Mouse (Mus musculus) limb, embryonic 14.5 days (tissue): ENCODE data around the gene Mmab. TPM values are rescaled to one million over a fixed set of nuclear protein-coding genes. Genes with fewer than 3 reads are reported as not detected.

Experiments
- ATAC-seq: fragments of 200-750 bp; cut with Nextera tagmentation; 2 replicates; pipeline ENCODE4 v1.8.0; 2017; ENCODE audit warnings: low read depth, moderate number of reproducible peaks, moderate TSS enrichment; ENCODE audit not compliant: low FRiP score
- DNase-seq: peaks from one replicate; pipeline ENCODE4 v3.0.0-alpha.2; 2015; ENCODE audit warnings: low spot score
- H3K27ac ChIP-seq: fragments of 300-500 bp; sonication (generic); replicated peaks from 2 replicates; pipeline ENCODE4 v1.5.1; 2014; ENCODE audit warnings: low read depth, mild to moderate bottlenecking, low read length, moderate library complexity, mixed read lengths
- H3K27me3 ChIP-seq: fragments of 300-500 bp; sonication (generic); 2 replicates; pipeline ENCODE4 v1.6.1; 2014; ENCODE audit warnings: low read length, mixed read lengths; ENCODE audit not compliant: control insufficient read depth, insufficient read depth
- H3K36me3 ChIP-seq: fragments of 300-500 bp; sonication (generic); 2 replicates; pipeline ENCODE4 v1.6.1; 2014; ENCODE audit warnings: mild to moderate bottlenecking, low read length, moderate library complexity, mixed read lengths; ENCODE audit not compliant: control insufficient read depth, insufficient read depth
- H3K4me1 ChIP-seq: fragments of 300-500 bp; sonication (generic); 2 replicates; pipeline ENCODE4 v1.6.1; 2014; ENCODE audit warnings: antibody characterized with exemption, low read length, mixed read lengths; ENCODE audit not compliant: control insufficient read depth, insufficient read depth
- H3K4me2 ChIP-seq: fragments of 300-500 bp; sonication (generic); replicated peaks from 2 replicates; pipeline ENCODE4 v1.6.1; 2014; ENCODE audit warnings: low read depth, mild to moderate bottlenecking, low read length, moderate library complexity; ENCODE audit not compliant: severe bottlenecking
- H3K4me3 ChIP-seq: fragments of 300-500 bp; sonication (generic); replicated peaks from 2 replicates; pipeline ENCODE4 v1.5.1; 2014; ENCODE audit warnings: low read length
- H3K9ac ChIP-seq: fragments of 300-500 bp; sonication (generic); 2 replicates; pipeline ENCODE4 v1.6.1; 2014; ENCODE audit warnings: mild to moderate bottlenecking, low read depth, low read length, moderate library complexity; ENCODE audit not compliant: severe bottlenecking
- H3K9me3 ChIP-seq: fragments of 300-500 bp; sonication (generic); 2 replicates; pipeline ENCODE4 v1.6.1; 2016; ENCODE audit warnings: low read length; ENCODE audit not compliant: control insufficient read depth
- POLR2A ChIP-seq: fragments of 200-500 bp; IDR thresholded peaks from 2 replicates; pipeline ENCODE4 v1.8.0; 2012; ENCODE audit warnings: inconsistent platforms, mild to moderate bottlenecking, moderate library complexity, borderline replicate concordance; ENCODE audit not compliant: insufficient read depth, insufficient read length; ENCODE audit errors: extremely low read depth
- WGBS: fragments of 180-500 bp; shearing (Covaris S2); extraction: QIAGEN DNeasy Blood & Tissue Kit; methylation state at CpG from one replicate; pipeline ENCODE4 v1.1.7; 2014; 5-methylcytosine and 5-hydroxymethylcytosine counted together
- polyA plus RNA-seq, 2 experiments: library from polyadenylated mRNA; depleted of rRNA in 1 of 2; stranded (reverse) in 1 of 2; unstranded in 1 of 2; fragments of >200 nt; fragmentation: Nextera tagmentation in 1 of 2; extraction: Ambion mirVana in 1 of 2; gene quantifications; 2 replicates each; pipeline versions ENCODE4 v1.2.1 to v1.2.3; 2012 to 2014

Gene Mmab
- polyA plus RNA-seq, 2 experiments = 29.4 to 41.3 TPM

GRCm38 (mm10) chr5:114429781-114430180 is 14.1 kb downstream of the Mmab start:
- Histone ChIP-seq H3K27me3 (no peaks in the 10 kb centered on the region), H3K36me3 (peaks cover 8% of the 10 kb centered on the region), H3K4me2 (no peak overlapping the region), H3K9ac (no peak overlapping the region), H3K9me3 (no peaks in the 10 kb centered on the region), H3K4me3 (no peak overlapping the region), H3K4me1 (no peaks in the 10 kb centered on the region), H3K27ac (no peak overlapping the region)
- no peak for TF ChIP-seq POLR2A
- ATAC-seq (no peak), DNase-seq (no peak)
- WGBS = 88% methylated on average over 7 of the region's 7 CpGs

- H3K4me3 ChIP-seq = no peak overlapping the region
- peaks cover 3% of the 10 kb centered on the region; the same call in 1 of the 2 replicates for H3K36me3 ChIP-seq
- WGBS = 44% methylated on average over 18 of the region's 18 CpGs
- peak overlapping the region; percentile 21; the same call in 1 of the 2 replicates for H3K9ac ChIP-seq
- ATAC-seq = no peak
- H3K27ac ChIP-seq = no peak overlapping the region
- H3K4me1 ChIP-seq = no peaks in the 10 kb centered on the region
- DNase-seq = no peak
- no peak for TF ChIP-seq POLR2A
- H3K27me3 ChIP-seq = no peaks in the 10 kb centered on the region
- H3K4me2 ChIP-seq = no peak overlapping the region
- no peaks in the 10 kb centered on the region for H3K9me3 ChIP-seq
Measured at GRCm38 (mm10) chr5:114428621-114429020, 15.2 kb downstream of the Mmab start.

- 76% methylated on average over 6 of the region's 6 CpGs for WGBS
- no peak overlapping the region for H3K4me2 ChIP-seq
- TF ChIP-seq POLR2A = no peak
- no peaks in the 10 kb centered on the region for H3K9me3 ChIP-seq
- H3K36me3 ChIP-seq = no peaks in the 10 kb centered on the region
- ATAC-seq (no peak), DNase-seq (no peak)
- no peak overlapping the region for H3K4me3 ChIP-seq
- no peaks in the 10 kb centered on the region for H3K27me3 ChIP-seq
- no peak overlapping the region for H3K9ac ChIP-seq
- no peak overlapping the region for H3K27ac ChIP-seq
- no peaks in the 10 kb centered on the region for H3K4me1 ChIP-seq
Measured at GRCm38 (mm10) chr5:114426732-114427131, 17.1 kb downstream of the Mmab start.

GRCm38 (mm10) chr5:114423961-114424360 is 19.9 kb downstream of the Mmab start:
- DNase-seq = no peak
- 66% methylated on average over 5 of the region's 5 CpGs for WGBS
- H3K27ac ChIP-seq = no peak overlapping the region
- no peak overlapping the region for H3K9ac ChIP-seq
- H3K36me3 ChIP-seq = peaks cover 20% of the 10 kb centered on the region
- H3K27me3 ChIP-seq = no peaks in the 10 kb centered on the region
- no peak overlapping the region for H3K4me3 ChIP-seq
- no peak for ATAC-seq
- H3K9me3 ChIP-seq = no peaks in the 10 kb centered on the region
- H3K4me1 ChIP-seq = no peaks in the 10 kb centered on the region
- no peak for TF ChIP-seq POLR2A
- no peak overlapping the region for H3K4me2 ChIP-seq

GRCm38 (mm10) chr5:114422591-114422990 is 21.3 kb downstream of the Mmab start:
- DNase-seq = no peak
- WGBS = 46% methylated on average over 5 of the region's 5 CpGs
- Histone ChIP-seq H3K36me3 (peaks cover 34% of the 10 kb centered on the region), H3K4me2 (no peak overlapping the region), H3K9me3 (no peaks in the 10 kb centered on the region), H3K4me1 (no peaks in the 10 kb centered on the region), H3K4me3 (no peak overlapping the region), H3K9ac (no peak overlapping the region), H3K27ac (no peak overlapping the region), H3K27me3 (no peaks in the 10 kb centered on the region)
- no peak for TF ChIP-seq POLR2A
- no peak for ATAC-seq

- no peaks in the 10 kb centered on the region for H3K9me3 ChIP-seq
- H3K4me2 ChIP-seq = no peak overlapping the region
- TF ChIP-seq POLR2A = no peak
- no peak for DNase-seq
- H3K27me3 ChIP-seq = no peaks in the 10 kb centered on the region
- no peak overlapping the region for H3K9ac ChIP-seq
- no peak for ATAC-seq
- H3K36me3 ChIP-seq = peaks cover 43% of the 10 kb centered on the region
- H3K27ac ChIP-seq = no peak overlapping the region
- no peaks in the 10 kb centered on the region for H3K4me1 ChIP-seq
- 69% methylated on average over 11 of the region's 11 CpGs for WGBS
- H3K4me3 ChIP-seq = no peak overlapping the region
Measured at GRCm38 (mm10) chr5:114421561-114422298, 22.1 kb downstream of the Mmab start.
